Comparison of ENCODE assay signal across 23 mouse cellular contexts in genomic region chrX:71995972-71996371, GRCm38 (mm10). TPM values are rescaled to one million over a fixed set of nuclear protein-coding genes. Genes with fewer than 3 reads are reported as not detected.
"Had no signal": no experiment of that assay in that cellular context is flagged by ENCODE, and none has a peak within 500 bp of the region (broad histone marks: within the 10 kb centered on the region; RNA-seq: fewer than 3 reads in every experiment).

No protein-coding gene starts in this region.

- H3K36me3 ChIP-seq: liver, embryonic 13.5 days; liver, embryonic 15.5 days; midbrain, embryonic 13.5 days; midbrain, embryonic 15.5 days; neural tube, embryonic 12.5 days; stomach, embryonic 15.5 days had no signal

- H3K27me3 ChIP-seq: liver, embryonic 13.5 days; liver, embryonic 15.5 days; midbrain, embryonic 13.5 days; midbrain, embryonic 15.5 days; neural tube, embryonic 12.5 days; stomach, embryonic 15.5 days had no signal

- H3K9ac ChIP-seq: liver, embryonic 13.5 days; liver, embryonic 15.5 days; liver, postnatal 0 days; lung, embryonic 14.5 days; midbrain, embryonic 13.5 days; midbrain, embryonic 15.5 days; neural tube, embryonic 12.5 days; stomach, embryonic 15.5 days had no signal

- H3K27ac ChIP-seq: liver, embryonic 13.5 days; liver, embryonic 15.5 days; macrophage; midbrain, embryonic 13.5 days; midbrain, embryonic 15.5 days; neural tube, embryonic 12.5 days; stomach, embryonic 15.5 days; stomach, postnatal 0 days had no signal

- ATAC-seq: liver, postnatal 0 days; midbrain, embryonic 13.5 days; midbrain, embryonic 15.5 days had no signal

- DNase-seq: liver, embryonic 13.5 days; liver, postnatal 0 days; lung, embryonic 14.5 days; right cerebral cortex, postnatal 14 days; thymus, adult 2 months; thymus, postnatal 25 days; thymus, postnatal 4 days had no signal

- H3K9me3 ChIP-seq: liver, embryonic 13.5 days; liver, embryonic 15.5 days; megakaryocyte, embryonic 14.5 days; midbrain, embryonic 13.5 days; midbrain, embryonic 15.5 days; neural tube, embryonic 12.5 days; stomach, embryonic 15.5 days had no signal

- H3K4me2 ChIP-seq: liver, embryonic 11.5 days; liver, embryonic 13.5 days; liver, embryonic 15.5 days; lung, embryonic 14.5 days; midbrain, embryonic 11.5 days; midbrain, embryonic 13.5 days; midbrain, embryonic 15.5 days; neural tube, embryonic 12.5 days; stomach, embryonic 15.5 days had no signal

- H3K4me3 ChIP-seq: liver, embryonic 13.5 days; liver, embryonic 15.5 days; megakaryocyte, embryonic 14.5 days; midbrain, embryonic 13.5 days; midbrain, embryonic 15.5 days; neural tube, embryonic 12.5 days; stomach, embryonic 15.5 days had no signal

- H3K4me1 ChIP-seq: liver, embryonic 13.5 days; liver, embryonic 15.5 days; megakaryocyte, embryonic 14.5 days; midbrain, embryonic 13.5 days; midbrain, embryonic 15.5 days; neural tube, embryonic 12.5 days; stomach, embryonic 15.5 days had no signal

RNA-seq across cellular contexts. Expression of gene Cnga2, which starts 4.3 kb away (rescaled TPM):
- total RNA-seq: megakaryocyte progenitor cell, adult 5-6 weeks; monocyte, adult 5-6 weeks; neutrophil, adult 5-6 weeks had no signal
- polyA plus RNA-seq: liver, embryonic 11.5 days; liver, embryonic 15.5 days; liver, postnatal 0 days; macrophage; spleen, adult 2 months had no signal

RNA-seq across cellular contexts. Expression of gene Fate1, which starts 23.2 kb away (rescaled TPM):
- total RNA-seq: megakaryocyte progenitor cell, adult 5-6 weeks; monocyte, adult 5-6 weeks; neutrophil, adult 5-6 weeks had no signal
- polyA plus RNA-seq: liver, embryonic 11.5 days; liver, embryonic 13.5 days; liver, embryonic 15.5 days; liver, postnatal 0 days; macrophage; midbrain, embryonic 11.5 days; midbrain, embryonic 13.5 days; midbrain, postnatal 0 days; neural tube, embryonic 12.5 days; spleen, adult 2 months; stomach, postnatal 0 days; testis, adult 2 months; thymus, adult 2 months had no signal

RNA-seq across cellular contexts. Expression of gene Prrg3, which starts 33.5 kb away (rescaled TPM):
- total RNA-seq: megakaryocyte progenitor cell, adult 5-6 weeks; monocyte, adult 5-6 weeks; neutrophil, adult 5-6 weeks had no signal
- polyA plus RNA-seq: macrophage had no signal
